Mouse (Mus musculus) B cell, adult 2 months (primary cell): Measurements from ENCODE around the gene Cyb5b.

ENCODE experiments used
- DNase-seq, 2 experiments: peaks; one replicate each; pipeline ENCODE4 v3.0.0; 2022

The Cyb5b gene

DNA sequence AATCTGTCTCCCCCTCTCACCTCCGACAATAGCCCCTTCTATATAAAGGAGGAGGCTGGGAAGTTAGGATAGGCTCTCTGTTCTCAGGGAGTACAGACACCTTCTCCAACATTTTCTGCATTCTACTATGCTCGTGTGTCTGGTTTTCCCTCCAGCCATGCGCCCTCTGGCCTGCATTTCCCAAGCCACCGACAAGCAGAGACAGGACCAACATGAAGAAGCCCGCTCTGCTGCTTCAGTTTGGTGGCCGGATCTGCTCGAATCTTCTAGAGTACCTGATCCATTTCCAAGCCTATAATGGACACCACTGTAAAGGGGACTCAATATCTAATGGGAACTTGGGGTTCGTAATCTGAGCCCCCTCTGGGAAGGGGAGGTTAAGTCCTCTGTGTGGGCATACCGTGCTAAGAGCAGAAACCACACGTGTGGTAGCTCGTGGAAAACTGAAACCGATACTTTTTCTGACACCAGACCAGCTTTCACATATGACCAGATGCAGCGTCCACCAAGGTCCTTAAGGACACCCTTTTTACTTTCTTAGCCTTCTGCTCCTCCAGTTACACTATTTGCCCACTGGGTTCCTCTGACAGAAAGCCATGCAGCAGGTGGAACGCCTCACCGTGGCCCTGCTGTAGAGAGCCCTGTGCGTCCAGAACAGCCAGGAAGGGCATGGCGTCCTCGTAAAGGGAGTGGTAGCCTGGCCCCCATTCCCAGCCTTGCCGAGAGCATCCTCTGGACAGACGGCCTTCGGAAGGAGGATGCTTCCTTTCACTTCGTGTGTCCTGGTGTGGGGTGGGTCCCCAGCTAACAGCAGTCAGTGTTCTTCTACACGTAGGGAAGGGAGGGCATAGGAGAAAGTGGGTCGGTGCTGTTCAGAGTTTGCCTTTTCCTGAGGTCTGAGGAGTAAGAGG, 17.6 kb upstream of the Cyb5b start:
- DNase-seq = no peak

DNA sequence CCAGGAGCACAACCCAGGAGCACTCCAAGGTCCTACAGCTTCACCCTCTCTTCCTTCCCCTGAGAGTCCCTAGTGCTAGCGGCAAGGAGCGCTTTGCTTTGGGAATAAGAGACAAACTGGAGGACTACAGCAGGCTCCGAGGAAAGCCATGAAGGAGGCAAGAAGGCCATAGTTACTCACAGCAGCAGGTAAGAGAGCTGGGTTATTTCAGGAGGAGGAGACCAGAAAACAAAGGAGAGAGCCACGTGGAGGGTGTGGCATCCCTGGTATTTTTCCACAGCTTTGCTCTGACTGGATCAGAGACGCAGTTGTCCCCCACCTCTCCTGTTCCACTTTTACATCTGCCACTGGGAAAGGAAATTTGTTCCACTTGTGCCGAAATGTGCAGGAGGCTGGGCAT, 16.6 kb upstream of the Cyb5b start:
- no peak for DNase-seq

DNA sequence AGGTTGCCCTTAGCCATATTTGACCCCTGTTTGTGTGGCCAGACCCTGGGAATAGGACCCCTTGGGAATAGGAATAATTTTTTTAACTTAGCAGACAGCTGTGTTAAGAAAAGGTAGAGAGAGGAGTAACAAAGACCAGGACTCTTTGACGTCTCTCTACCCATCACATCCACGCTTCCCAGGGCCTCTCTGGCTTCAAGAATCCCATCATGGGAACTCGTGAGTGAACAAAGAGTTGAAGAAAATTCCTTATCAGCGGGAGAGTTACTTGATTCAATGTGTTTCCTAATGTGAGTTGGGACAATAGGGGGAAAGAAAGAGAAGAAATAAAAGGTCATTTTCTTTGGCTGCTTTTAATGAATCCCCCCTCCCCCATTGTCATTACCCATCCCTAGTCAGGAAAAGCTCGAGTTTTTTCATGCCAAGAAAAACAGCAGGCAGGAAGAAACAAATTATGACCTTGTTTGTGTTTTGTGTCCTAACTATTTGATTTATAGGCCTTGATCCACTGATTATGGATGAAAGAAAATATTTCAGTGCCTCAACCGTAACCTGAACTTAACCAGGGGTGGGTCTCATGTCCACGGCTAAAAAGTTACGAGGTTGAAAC, 14.3 kb upstream of the Cyb5b start:
- DNase-seq = no peak

DNA sequence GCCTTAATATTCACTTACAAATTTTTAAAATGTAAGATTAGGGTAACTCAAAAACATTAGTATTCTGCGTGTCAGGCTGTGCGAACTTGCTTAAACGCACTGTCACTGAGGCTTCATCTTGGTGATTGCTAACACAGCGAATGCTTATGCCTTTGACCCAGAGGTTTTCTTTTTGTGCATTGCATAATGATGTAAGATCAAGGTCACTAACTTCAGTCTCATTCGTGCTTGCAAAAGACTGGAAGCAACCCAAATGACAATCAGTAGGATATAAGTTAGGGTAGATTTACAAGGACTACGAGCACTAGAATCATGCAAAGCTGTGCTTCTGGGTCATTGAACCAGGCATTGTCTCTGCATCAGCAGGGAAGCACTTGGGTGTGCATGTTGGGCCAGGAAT, 12.8 kb upstream of the Cyb5b start:
- no peak for DNase-seq

DNA sequence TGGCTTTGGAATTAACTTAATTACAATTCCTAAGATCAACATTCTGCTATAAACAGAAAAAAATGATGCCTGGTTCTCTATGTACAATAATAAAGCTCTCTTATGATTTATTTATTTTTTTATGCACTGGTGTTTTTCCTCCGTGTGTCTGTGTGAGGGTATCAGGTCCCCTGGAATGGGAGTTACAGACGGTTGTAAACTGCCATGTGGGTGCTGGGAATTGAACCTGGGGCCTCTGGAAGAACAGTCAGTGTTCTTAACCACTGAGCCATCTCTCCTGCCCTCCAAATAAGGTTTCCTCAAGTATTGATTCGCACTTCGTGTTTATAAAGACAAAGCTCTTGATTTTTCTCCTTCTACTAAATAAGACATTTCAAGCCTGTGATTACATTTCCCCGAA, 12.1 kb upstream of the Cyb5b start:
- no peak for DNase-seq

DNA sequence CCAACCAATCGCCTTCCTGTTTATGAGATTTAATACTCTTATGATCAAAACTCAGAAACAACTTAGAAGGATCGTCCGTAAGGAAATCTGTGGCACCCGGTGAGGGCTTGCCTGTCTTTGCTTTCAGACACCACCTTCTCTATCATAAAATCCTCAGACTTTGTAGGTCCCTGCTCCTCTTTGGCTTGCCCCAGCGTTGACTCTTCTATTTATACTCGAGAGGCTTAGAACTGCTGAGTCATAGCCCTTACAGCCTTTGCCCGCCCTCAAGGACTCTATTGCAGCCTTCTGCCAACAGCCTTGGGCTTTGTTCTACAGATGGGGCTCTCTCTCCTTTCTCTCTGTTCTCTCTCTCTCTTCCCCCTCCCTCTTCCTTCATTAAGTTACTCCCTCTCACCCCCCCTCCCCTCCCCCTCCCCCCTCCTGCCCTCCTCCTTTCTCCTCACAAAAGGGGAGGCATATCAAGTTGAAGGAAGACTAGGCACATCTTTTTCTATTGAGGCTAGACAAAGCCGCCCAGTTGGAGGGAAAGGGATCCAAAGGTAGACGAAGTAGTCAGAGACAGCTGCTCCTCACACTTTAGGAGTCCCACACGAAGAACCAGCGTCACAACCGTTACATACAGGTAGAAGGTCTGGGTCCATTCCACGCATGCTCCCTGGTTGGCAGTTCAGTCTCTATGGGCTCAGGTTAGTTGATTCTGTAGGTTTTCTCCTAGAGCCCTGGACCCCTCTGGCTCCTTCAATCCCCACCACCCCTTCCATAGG, 10.6 kb upstream of the Cyb5b start:
- no peak for DNase-seq

DNA sequence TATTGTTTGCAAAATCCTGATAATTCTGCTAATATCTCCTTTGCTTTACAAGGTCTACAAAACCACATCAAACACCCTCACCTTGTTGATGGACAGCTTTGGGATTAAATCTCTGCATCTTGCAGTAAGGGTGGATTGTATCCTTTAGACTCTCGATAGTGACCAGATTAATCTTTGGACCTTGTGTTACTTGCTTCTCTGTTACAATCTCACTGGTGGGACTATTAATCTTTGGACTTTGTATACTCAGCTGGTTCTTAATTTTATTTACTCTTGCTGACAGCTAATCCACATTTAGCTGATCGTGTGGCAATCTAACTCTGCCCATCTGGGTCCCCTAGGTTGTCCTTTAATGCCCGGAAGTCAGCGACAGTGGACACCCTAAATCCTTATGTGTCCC, 7.9 kb upstream of the Cyb5b start:
- no peak for DNase-seq

DNA sequence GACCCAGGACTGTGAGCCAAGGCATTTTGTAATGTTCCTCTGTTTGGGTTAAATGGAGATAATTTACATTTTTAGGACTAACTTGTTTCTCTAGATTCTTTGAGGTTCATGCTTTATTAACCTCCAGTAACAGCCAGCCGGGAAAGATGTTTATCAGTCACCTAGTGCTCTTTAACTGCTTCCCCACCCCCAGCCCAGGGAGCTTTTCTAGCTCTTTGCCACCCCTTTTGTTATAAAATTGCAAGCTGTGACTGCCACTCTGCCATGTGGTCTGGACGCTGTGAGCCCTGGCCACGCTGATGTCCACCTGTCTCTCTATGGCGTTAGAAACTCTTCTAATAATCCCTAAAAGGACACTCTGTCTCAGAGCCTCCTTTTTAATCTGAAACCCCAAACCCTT, 6.9 kb upstream of the Cyb5b start:
- DNase-seq = no peak

DNA sequence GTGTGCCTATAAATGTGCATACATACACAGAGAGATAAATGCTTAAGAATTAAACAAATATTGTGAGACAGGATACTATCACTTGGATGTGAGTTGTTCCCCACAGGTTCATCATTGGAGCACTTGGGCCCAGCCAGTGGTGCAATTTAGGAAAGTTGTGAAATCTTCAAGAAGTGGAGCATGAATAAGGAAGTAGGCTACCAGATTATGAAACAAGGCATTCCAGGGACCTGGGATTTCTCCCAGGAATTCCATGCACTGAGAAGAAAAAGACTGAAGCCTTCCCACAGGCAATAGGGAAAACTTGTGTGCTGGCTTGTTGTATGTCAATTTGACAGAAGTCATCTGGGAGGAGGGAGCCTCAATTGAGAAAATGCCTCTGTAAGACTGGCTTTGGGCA, 4.3 kb upstream of the Cyb5b start:
- no peak for DNase-seq

DNA sequence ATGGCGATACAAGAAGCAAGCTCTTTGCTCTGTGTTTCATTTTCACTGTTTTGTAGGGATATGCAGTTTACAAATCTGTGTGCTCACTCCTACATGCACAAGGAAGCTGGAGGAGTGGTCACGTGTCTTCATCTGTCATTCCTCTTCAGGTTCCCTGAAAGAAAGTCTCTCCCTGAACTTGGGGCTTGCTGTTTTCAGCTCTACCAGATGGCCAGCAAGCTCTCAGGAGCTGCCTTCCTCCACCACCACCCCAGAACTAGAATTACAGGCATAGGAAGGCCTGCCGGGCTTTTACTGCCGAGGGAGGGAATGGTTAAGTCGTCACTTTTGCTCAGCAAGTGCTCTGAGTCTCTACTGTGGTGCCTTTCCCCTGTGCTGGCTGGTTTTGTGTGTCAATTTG, 1.6 kb upstream of the Cyb5b start:
- no peak for DNase-seq

DNA sequence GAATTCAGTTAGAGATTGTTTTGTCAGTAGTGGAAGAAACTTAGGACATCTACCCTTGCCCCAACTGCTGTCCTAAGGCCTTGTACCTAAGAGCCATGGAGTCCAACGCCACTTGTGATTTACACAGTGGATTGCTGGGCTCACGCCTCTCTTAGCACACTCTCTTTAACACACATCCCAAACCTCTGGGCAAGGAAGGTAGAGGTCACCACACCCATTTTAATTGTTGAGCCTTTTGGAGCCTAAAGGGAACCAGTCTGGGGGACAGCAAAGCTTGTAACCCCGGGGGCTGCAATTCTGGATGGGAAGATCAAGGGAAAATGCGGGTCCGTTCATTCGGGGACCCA, 410 bp upstream of the Cyb5b start:
- no peak for DNase-seq

DNA sequence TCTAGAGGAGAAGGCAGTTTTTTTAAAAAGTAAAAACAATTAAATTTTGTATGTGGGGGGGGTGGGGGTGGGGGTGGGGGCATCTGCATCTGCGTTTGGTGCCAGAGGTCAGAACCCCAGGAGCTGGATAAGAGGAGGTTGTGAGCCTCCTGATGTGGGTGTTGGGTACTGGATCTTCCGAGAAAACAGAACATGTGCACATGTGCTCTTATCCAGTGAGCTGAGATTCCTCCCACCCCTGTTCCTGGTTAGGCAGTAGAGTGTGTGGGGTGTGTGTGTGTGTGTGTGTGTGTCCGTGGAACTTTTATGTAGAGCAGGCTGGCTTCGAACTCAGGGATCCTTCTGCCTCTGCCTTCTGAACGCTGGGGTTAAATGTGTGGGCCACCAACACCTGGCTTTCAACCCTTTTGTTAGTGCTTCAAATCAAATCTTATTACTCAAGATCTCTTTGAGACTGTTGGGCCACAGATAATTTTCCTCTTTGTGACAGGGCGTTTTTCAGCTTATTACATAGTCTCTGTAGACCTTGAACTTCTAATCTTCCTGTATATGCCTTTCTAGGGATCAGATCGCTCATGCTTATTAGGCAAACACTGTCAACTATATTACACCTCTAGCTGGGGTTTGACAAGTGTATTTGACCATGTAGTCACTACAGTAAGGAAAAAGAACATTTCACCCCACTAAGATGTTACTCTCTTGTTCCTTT, 926 bp downstream of the Cyb5b start:
- no peak for DNase-seq

DNA sequence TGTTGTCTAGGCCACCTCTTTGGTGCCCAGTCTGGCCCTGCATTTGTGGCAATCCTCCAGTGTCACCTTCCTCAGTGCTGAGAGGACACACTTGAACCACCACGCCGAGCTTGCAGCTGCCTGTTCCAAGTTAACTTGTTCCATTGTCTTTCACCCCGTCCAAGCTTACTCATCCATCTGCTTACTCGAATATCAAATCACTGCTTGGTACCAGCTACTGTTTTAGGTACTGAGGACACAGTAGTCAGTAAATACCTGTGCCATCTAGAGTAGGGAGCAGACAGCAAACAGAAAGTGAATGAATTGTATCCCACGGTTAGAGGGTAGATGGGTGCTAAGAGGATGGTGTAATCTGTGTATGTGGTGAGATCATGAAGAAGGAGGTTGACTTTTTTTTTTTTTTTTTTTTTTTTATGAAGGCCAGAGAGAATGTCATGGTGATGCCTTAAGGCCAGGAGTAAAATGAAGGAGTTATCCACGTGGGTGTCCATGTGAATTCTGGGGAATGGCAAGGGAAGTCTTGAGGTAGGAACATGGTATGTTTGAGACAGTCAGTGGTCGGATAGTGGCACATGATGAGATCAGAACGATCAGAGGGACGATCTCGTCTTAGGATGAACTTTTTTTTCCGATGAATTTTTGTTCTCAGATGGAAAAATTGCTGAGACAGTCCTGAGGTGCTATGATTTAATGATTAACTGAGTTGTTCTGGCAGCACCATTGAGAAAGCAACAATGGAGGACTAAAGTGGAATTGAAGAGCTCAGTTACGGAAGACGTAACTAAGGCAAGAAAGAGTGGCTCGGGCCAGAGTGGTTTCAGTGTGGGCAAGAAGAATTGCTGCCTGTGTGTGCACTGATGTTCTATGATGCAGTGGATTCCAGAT, 3.1 kb downstream of the Cyb5b start:
- no peak for DNase-seq

DNA sequence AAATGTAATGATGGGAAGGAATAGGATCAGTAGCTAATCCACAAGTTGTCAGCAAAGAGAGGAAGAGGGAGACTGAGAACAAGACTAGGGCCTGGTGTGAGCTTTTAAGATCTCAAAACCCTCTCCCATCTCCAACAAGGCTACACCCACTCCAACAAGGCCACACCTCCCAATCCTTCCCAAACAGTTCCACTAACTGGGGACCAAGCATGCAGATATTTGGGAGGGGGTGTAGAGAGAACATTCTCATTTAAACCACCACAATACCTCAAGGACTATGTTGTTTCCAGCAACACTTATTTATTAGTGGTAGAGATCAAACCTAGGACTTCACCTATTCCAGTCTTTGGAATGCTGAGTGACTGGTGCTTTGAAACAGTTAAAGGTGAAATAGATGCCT, 6.4 kb downstream of the Cyb5b start:
- DNase-seq = no peak

DNA sequence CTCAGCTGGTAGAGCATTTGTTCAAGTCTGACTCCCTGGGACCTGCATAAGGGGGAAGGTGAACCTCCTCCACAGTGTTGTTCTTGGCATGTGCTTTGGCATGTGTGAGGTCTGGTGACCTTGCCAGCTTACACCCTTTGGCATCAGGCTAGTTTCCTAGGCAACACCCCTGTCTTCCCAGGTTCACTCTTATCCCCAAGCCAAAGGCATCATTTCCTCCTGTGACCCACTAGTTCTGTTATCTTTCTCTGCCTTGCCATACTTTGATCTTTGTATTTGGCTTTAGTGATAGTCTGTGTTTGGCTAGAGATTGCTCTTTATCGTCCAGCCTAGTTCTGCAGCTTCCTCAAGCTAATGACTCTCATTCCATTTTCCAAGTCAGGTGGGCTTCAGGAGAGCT, 7.4 kb downstream of the Cyb5b start:
- no peak for DNase-seq

DNA sequence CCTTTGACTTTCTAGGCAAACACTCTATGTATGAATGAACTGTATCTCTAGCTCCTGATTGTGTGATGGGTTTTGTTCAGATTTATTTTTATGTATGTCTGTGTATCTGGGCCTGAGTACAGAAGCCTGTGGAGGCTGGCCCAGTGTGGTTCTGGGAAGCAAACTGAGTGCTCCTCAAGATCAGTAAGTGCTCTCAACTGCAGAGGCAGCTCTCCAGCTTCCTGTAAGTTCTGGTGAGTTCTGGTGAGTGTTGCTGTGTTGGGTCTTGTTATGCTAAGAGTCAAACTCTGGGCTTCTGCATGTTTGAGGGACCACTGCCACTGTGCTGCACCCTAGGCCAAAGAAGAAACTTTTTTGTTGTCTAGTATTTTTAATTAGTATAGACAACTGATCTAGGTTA, 8.4 kb downstream of the Cyb5b start:
- no peak for DNase-seq

DNA sequence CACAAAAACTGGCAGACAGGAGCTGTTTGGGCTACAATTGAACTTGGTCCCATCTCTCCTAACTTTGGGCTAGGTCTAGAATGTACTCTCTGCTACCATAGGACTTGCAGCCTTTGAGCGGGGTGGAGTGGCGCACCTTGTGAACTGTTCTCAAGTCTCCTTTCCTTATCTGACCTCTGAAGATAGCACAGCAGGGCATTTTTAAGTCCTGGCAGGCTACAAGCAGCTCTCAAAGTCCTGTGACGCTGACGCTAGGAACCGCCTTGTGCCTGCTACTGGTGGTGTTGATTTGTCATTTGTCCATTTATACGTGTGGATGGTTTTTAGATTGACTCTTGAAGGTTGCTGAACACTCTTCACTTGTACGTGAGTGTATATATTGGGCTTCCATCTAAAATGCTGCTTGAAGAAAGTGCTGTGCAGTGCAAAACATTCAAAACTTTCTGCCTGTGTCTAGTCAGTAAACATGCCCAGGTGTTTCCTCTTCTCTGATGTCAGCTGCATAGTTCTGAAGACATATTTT, 13.9 kb downstream of the Cyb5b start:
- DNase-seq = peak; percentile 25 to 29

DNA sequence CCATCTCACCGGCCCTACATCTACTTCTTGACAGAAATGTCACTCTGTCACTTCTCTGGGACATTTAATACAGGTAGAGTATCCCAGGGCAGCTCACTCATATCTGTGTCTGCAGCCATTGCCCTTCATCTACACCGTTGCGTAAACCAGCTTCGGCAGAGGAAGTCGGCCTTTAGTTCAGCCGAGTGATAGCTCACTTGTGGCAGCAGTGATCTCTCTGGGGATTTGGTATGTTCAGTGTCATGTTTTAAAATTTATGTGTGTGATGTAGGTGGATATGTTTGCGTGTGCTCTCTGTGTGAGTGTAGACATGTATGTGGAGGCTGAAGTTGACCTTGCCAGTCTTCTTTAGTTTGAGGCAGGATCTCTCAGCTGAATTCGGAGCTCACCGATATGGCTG, 15.3 kb downstream of the Cyb5b start:
- DNase-seq = peak; percentile 31 to 35

DNA sequence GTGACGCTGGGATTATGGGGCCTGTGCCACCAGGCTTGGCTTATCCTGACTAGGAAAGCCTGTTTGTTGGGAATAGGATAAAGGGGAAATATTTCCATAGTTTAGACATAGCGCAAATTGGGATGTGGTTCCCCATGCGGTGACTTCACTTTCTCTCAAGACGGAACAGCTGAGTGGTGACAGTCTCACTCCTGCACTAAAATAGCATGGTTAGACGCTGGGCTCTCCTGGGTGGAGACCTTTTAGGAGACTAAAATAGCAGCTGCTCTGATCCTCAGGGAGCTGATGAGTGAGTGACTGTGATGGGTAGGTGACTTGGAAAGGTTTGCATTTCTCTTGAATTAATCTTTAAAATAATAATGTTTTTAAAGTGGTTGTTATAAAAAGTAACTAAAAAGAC, 17.4 kb downstream of the Cyb5b start:
- no peak for DNase-seq

DNA sequence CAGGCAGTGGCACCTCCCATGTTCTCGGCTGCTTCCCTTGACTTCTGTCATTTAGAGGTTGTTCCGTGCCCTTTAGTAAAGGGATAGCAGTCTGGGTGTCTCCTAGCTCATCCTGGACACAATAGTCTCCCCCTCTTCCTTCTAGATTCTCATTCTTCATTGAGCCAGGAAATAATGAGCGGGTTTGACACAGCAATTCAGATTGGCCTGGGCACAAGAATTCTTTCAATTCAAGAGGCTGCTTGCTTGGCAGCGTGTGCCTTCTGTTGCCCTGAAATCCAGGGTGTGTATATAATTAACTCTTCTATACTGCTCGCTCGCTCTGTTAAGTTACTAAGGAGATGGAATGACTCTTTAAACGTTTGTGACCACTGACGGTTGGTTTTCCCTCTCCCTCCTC, 21.7 kb downstream of the Cyb5b start:
- DNase-seq = no peak

DNA sequence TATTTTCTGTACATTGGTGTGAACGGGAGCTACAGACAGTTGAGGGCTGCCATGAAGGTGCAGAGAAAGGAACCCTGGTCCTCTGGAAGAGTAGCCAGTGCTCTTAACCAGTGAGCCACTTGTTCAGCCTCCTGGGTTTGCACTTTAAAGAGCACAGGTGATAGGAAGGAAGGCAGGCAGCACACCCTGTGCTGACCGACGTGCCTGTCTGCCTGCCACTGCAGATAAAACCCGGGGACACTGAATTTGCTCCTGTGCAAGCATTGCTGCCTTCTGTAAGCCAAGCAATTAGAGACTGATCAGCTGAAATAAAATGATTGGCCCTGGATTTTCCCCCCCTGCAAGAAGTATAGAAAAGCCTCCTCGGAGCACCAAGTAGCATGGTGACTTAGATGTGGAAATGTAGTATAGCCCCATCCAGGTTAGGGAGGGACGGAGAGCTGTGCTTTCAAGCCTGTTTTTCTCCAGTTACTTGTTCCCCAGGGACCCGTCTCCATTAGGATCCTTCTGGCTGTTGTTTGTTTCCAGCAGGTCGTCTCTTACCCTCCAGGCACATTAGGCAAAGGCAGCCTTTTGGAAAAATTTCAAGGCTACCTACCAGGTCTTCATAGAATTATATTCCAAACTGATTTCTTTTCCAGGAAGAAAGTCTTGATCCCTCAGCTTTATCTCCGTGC, 22.7 kb downstream of the Cyb5b start:
- DNase-seq = no peak

DNA sequence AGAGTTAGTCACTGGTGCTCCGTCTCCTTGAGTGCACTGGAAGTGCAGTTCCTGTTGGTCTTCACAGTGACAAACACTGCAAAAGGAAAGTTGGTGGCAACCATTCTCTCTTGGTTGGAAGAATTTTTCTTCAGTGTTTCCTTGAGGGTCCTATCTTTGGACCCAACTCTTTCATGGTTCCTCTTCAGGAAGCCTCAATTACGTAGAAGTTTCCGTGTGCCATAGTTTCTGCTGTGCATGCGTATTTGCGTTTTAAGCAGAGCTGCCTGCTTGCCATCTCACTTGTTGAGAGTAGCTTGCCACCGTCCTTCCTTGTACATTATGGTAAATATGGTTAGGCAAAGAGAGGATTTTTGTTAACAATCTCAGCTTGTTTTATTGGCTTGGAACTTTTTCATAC, 30.7 kb downstream of the Cyb5b start:
- DNase-seq = no peak
